ENCODE assay signal across 8 mouse cellular contexts in the genomic region with DNA sequence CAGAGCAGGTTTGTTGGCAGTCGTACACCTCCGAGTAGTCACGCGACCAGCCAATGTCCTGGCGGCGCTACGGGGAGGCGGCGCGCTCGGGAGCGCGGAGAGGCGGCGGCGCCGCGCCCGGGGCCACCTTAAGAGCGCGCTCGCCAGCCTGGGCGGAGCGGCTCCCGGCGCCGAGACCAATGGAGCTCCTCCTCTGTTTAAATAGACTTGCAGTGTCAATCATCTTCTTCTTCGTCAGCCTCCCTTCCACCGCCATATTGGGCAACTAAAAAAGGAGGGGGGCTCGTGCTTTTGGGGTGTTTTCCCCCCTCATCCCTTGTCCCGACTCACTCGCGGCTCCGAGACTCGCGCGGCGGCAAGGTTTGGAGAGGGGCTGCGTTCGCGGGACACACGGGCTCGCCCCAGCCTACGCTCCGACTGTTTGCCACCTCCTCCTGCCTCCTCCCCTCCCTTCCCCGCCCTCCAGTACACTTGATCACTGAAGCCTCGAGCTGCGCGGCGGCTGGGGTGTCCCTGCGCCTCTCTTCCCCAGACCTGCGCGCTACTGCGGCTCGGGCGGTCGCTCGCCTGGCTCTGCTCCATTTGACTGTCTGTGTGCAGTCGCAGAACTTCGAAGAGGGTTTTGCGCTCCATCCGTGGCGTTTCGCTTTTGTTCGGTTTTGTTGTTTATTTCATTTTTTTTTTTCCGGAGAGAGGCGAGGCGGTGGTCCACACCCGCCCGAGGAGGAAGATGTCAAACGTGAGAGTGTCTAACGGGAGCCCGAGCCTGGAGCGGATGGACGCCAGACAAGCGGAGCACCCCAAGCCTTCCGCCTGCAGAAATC. TPM values are rescaled to one million over a fixed set of nuclear protein-coding genes. Genes with fewer than 3 reads are reported as not detected.
DNase-seq lines count a peak whose midpoint lies in the region; ATAC-seq and TF ChIP-seq lines count a peak whose summit lies in the region.

A gene (plus strand): TSS at position 212 of the 824 bp plus-strand sequence.

- intact Hi-C loops in heart, postnatal 10 days (cut with DNase I): loop anchor here (1.0 to 5.0 kb wide), 6 partner anchors 8 to 1627 kb away; a partner anchor contains a TSS

- in situ Hi-C loops in ES-E14 (cut with MboI; ENCODE audit: low sequenced_read_pairs in 2 of 2, unreplicated experiment in 2 of 2): no loop called here

- H3K4me1 ChIP-seq in ES-E14 (ENCODE audit: control insufficient read depth in 2 of 2, insufficient read depth in 2 of 2, low read length in 2 of 2, poor library complexity in 1 of 2): peaks cover 2 to 11% of the 10 kb centered on the region in 2 experiments; a peak in 2 of 4 replicates
- peaks cover 25% of the 10 kb centered on the region for H3K4me1 ChIP-seq in forebrain, embryonic 14.5 days (ENCODE audit: control insufficient read depth, insufficient read depth, low read length)
- peaks cover 44% of the 10 kb centered on the region for H3K4me1 ChIP-seq in liver, embryonic 16.5 days (ENCODE audit: control insufficient read depth, low read depth, low read length)
- peaks cover 46% of the 10 kb centered on the region for H3K4me1 ChIP-seq in neural tube, embryonic 13.5 days (replicated peaks)

- peak within 1 kb of the TSS; percentile 92 to 97 for H3K4me3 ChIP-seq in ES-E14 (ENCODE audit: insufficient read depth in 1 of 2, low read depth in 1 of 2, low read length in 2 of 2, poor library complexity in 1 of 2, severe bottlenecking in 1 of 2)
- H3K4me3 ChIP-seq in forebrain, embryonic 14.5 days (ENCODE audit: low read depth, low read length): peak within 1 kb of the TSS; percentile 82
- peak within 1 kb of the TSS; percentile 90 for H3K4me3 ChIP-seq in liver, embryonic 16.5 days (ENCODE audit: low read depth, low read length)
- H3K4me3 ChIP-seq in neural tube, embryonic 13.5 days: peak within 1 kb of the TSS; percentile 95

- peak; percentile 95 for ATAC-seq in forebrain, embryonic 14.5 days
- peak; percentile 91 for ATAC-seq in liver, embryonic 16.5 days (ENCODE audit: low read depth)
- peak; percentile 97 for ATAC-seq in neural tube, embryonic 13.5 days (ENCODE audit: low read depth)

- under 1% methylated on average over 77 of the region's 77 CpGs for WGBS in forebrain, embryonic 14.5 days
- under 1% methylated on average over 77 of the region's 77 CpGs for WGBS in large intestine, adult 2 months
- WGBS in liver, embryonic 16.5 days (ENCODE audit: insufficient replicate concordance): under 1% methylated on average over 77 of the region's 77 CpGs
- under 1% methylated on average over 76 of the region's 77 CpGs for WGBS in neural tube, embryonic 13.5 days

- H3K9ac ChIP-seq in ES-E14 (ENCODE audit: insufficient read depth, low read depth, low read length, poor library complexity, severe bottlenecking): peak within 1 kb of the TSS; percentile 92
- H3K9ac ChIP-seq in forebrain, embryonic 14.5 days (ENCODE audit: low read length): peak within 1 kb of the TSS; percentile 97
- H3K9ac ChIP-seq in liver, embryonic 16.5 days (ENCODE audit: low read depth, low read length): peak within 1 kb of the TSS; percentile 95
- H3K9ac ChIP-seq in neural tube, embryonic 13.5 days: peak within 1 kb of the TSS; percentile 96

- peak within 1 kb of the TSS; percentile 93 for H3K4me2 ChIP-seq in forebrain, embryonic 14.5 days (ENCODE audit: low read length)
- H3K4me2 ChIP-seq in liver, embryonic 16.5 days (ENCODE audit: low read depth, low read length): peak within 1 kb of the TSS; percentile 100
- H3K4me2 ChIP-seq in neural tube, embryonic 13.5 days: peak within 1 kb of the TSS; percentile 71

- H3K36me3 ChIP-seq in ES-E14 (ENCODE audit: control insufficient read depth, insufficient read depth, low read length, poor library complexity, severe bottlenecking): no peaks in the 10 kb centered on the region; the same call in 1 of the 2 replicates
- H3K36me3 ChIP-seq in forebrain, embryonic 14.5 days (ENCODE audit: control insufficient read depth, insufficient read depth, low read length): peaks cover 15% of the 10 kb centered on the region
- H3K36me3 ChIP-seq in liver, embryonic 16.5 days (ENCODE audit: control insufficient read depth, insufficient read depth): peaks cover 16% of the 10 kb centered on the region
- 0 out of 2 replicates have a peak, but pooled peaks cover 6% of the 10 kb centered on the region for H3K36me3 ChIP-seq in neural tube, embryonic 13.5 days

- DNase-seq in ES-E14 (ENCODE audit: low read depth, low spot score): peak; percentile 76
- DNase-seq in cerebellum, adult 11 months: peak; percentile 93
- peak; percentile 98 for DNase-seq in forebrain, embryonic 14.5 days (ENCODE audit: low spot score)
- DNase-seq in heart, postnatal 10 days: peak; percentile 93 to 94
- DNase-seq in large intestine, adult 2 months (ENCODE audit: low read depth, low spot score): no peak
- DNase-seq in telencephalon, adult 2 months (ENCODE audit: low read depth, low spot score): peak; percentile 94

- H3K27me3 ChIP-seq in forebrain, embryonic 14.5 days (replicated peaks; ENCODE audit: control insufficient read depth, insufficient read depth, low read length): no peaks in the 10 kb centered on the region
- no peaks in the 10 kb centered on the region for H3K27me3 ChIP-seq in liver, embryonic 16.5 days (ENCODE audit: control insufficient read depth, insufficient read depth, low read depth, low read length)
- peaks cover 10% of the 10 kb centered on the region for H3K27me3 ChIP-seq in neural tube, embryonic 13.5 days

- peak within 1 kb of the TSS; percentile 86 for H3K27ac ChIP-seq in ES-E14 (ENCODE audit: insufficient read depth, low read depth, low read length, poor library complexity, severe bottlenecking)
- H3K27ac ChIP-seq in forebrain, embryonic 14.5 days (ENCODE audit: low read depth, low read length): peak within 1 kb of the TSS; percentile 99
- peak within 1 kb of the TSS; percentile 99 for H3K27ac ChIP-seq in liver, embryonic 16.5 days (ENCODE audit: low read length)
- H3K27ac ChIP-seq in neural tube, embryonic 13.5 days (replicated peaks): peak within 1 kb of the TSS; percentile 98

- no peaks in the 10 kb centered on the region for H3K9me3 ChIP-seq in ES-E14 (ENCODE audit: control insufficient read depth, insufficient read depth, low read depth, low read length)
- no peaks in the 10 kb centered on the region for H3K9me3 ChIP-seq in forebrain, embryonic 14.5 days (replicated peaks; ENCODE audit: control insufficient read depth, low read length)
- no peaks in the 10 kb centered on the region for H3K9me3 ChIP-seq in liver, embryonic 16.5 days (replicated peaks; ENCODE audit: control insufficient read depth, low read length)
- H3K9me3 ChIP-seq in neural tube, embryonic 13.5 days: no peaks in the 10 kb centered on the region

TF ChIP-seq in ES-E14, 5 proteins besides CTCF, POLR2A, EP300 and RAD21:
- no peak for TF ChIP-seq ZC3H11A (IDR thresholded peaks at IDR 0.05; ENCODE audit: borderline replicate concordance, low read depth, low read length)
- TF ChIP-seq HCFC1 (IDR thresholded peaks at IDR 0.05; ENCODE audit: borderline replicate concordance, insufficient read depth, low read length): no peak
- no peak for TF ChIP-seq CHD2 (IDR thresholded peaks at IDR 0.05; ENCODE audit: low read depth, low read length)
- TF ChIP-seq ZNF384 (IDR thresholded peaks at IDR 0.05; ENCODE audit: low read depth, low read length): no peak
- no peak for TF ChIP-seq MAFK (IDR thresholded peaks at IDR 0.05; ENCODE audit: insufficient read depth, low read depth, low read length)

RNA-seq across cellular contexts. Expression of the gene that starts here (rescaled TPM):
- total RNA-seq in ES-E14 (2012; rRNA removed): 10.7 and 15.4 TPM in 2 replicates
- 58.8 and 63.3 TPM in 2 replicates for polyA plus RNA-seq in forebrain, embryonic 14.5 days (2014; fragmentation: Nextera tagmentation; extraction: Ambion mirVana)
- 10 to 100 TPM; 45.1 to 53.5 TPM for total RNA-seq in heart, postnatal 10 days (2021)
- polyA plus RNA-seq in large intestine, adult 2 months (2012; rRNA removed): 10.5 and 15.7 TPM in 2 replicates
- polyA plus RNA-seq in liver, embryonic 16.5 days (2015; fragmentation: Nextera tagmentation; extraction: Ambion mirVana): 11.7 and 17.4 TPM in 2 replicates
- polyA plus RNA-seq in neural tube, embryonic 13.5 days (2015; fragmentation: Nextera tagmentation; extraction: Ambion mirVana): 21.7 and 24.1 TPM in 2 replicates
